Mouse (Mus musculus) myocyte (in vitro differentiated cells): ENCODE data around the gene Ube2f.

ENCODE experiments used
- CEBPB ChIP-seq: IDR thresholded peaks from 2 replicates; pipeline ENCODE4 v1.6.1; 2011; ENCODE audit warnings: mild to moderate bottlenecking, moderate library complexity; ENCODE audit not compliant: poor library complexity, insufficient read depth, severe bottlenecking
- E2F4 ChIP-seq: IDR thresholded peaks from one replicate; pipeline ENCODE4 v1.6.1; 2011; ENCODE audit warnings: mild to moderate bottlenecking, control low read depth, moderate library complexity; ENCODE audit not compliant: insufficient read depth
- MAX ChIP-seq: IDR thresholded peaks from one replicate; pipeline ENCODE4 v1.6.1; 2011; ENCODE audit warnings: low read depth, mild to moderate bottlenecking, control low read depth
- MYOD1 ChIP-seq, 3 experiments: IDR thresholded peaks; one replicate each; pipeline ENCODE4 v1.6.1; 2011; ENCODE audit warnings: control low read depth in 2 of 3, low read depth in 2 of 3, mild to moderate bottlenecking in 2 of 3, moderate library complexity in 1 of 3; ENCODE audit not compliant: insufficient read length in 2 of 3, control insufficient read depth in 1 of 3
- MYOG ChIP-seq, 3 experiments: IDR thresholded peaks; one replicate each; pipeline ENCODE4 v1.6.1; 2011; ENCODE audit warnings: control low read depth in 2 of 3, low read depth in 2 of 3, mild to moderate bottlenecking in 2 of 3; ENCODE audit not compliant: insufficient read length in 2 of 3, control insufficient read depth in 1 of 3, insufficient read depth in 1 of 3
- POLR2A ChIP-seq: IDR thresholded peaks from one replicate; pipeline ENCODE4 v1.6.1; 2011; ENCODE audit warnings: low read depth, mild to moderate bottlenecking, control low read depth, moderate library complexity; ENCODE audit not compliant: insufficient read length
- POLR2AphosphoS2 ChIP-seq: IDR thresholded peaks from one replicate; pipeline ENCODE4 v1.6.1; 2011; ENCODE audit warnings: low read depth, control low read depth; ENCODE audit not compliant: insufficient read length
- REST ChIP-seq: IDR thresholded peaks from one replicate; pipeline ENCODE4 v1.6.1; 2011; ENCODE audit warnings: mild to moderate bottlenecking, control low read depth, moderate library complexity; ENCODE audit not compliant: insufficient read depth, insufficient read length
- TCF12 ChIP-seq: IDR thresholded peaks from one replicate; pipeline ENCODE4 v1.6.1; 2011; ENCODE audit warnings: mild to moderate bottlenecking, control low read depth; ENCODE audit not compliant: poor library complexity, insufficient read depth, severe bottlenecking
- USF1 ChIP-seq: IDR thresholded peaks from one replicate; pipeline ENCODE4 v1.6.1; 2011; ENCODE audit warnings: low read depth, mild to moderate bottlenecking, control low read depth, moderate library complexity

DNA sequence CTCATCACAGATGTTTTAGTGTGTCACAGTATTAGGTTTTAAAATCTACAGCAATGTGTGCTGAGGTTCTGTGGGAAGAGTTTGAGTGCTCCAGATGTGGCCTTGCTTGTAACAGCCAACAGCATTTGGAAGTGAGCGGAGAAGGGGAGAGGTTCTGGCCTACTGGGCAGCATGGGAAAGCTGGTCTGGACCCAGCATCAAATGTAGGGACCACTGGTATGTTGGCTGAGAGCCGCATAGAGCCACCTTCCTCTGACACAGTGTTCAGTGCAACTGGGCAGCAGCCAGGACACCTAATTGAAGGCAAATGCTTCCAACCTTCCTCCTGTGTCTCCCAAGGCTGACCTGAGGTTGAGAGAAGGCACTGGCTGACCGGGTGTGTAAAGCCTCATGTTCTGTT, 51.9 kb downstream of the Ube2f start:
- TF ChIP-seq POLR2A (no peak), USF1 (no peak), MYOD1 (IDR thresholded peaks at IDR 0.05; ENCODE audit: control insufficient read depth in 1 of 3, insufficient read length in 2 of 3, low read depth in 2 of 3) (no peak), CEBPB (no peak), MAX (no peak), TCF12 (no peak), E2F4 (no peak), POLR2AphosphoS2 (no peak), REST (no peak), MYOG (IDR thresholded peaks at IDR 0.05; ENCODE audit: control insufficient read depth in 1 of 3, insufficient read depth in 1 of 3, insufficient read length in 2 of 3, low read depth in 2 of 3) (no peak)
